Mouse (Mus musculus) limb, embryonic 10.5 days (tissue): ENCODE measurements around the gene Trim7. TPM values are rescaled to one million over a fixed set of nuclear protein-coding genes. Genes with fewer than 3 reads are reported as not detected.

Experiments used
- DNase-seq: peaks from one replicate; pipeline ENCODE4 v3.0.0-alpha.2; 2017; ENCODE audit warnings: low spot score
- H3K27ac ChIP-seq: fragments of 300-500 bp; sonication (generic); 2 replicates; pipeline ENCODE4 v1.5.1; 2016; ENCODE audit warnings: mild to moderate bottlenecking
- H3K27me3 ChIP-seq: fragments of 300-500 bp; sonication (generic); 2 replicates; pipeline ENCODE4 v1.6.1; 2016; ENCODE audit warnings: low read depth, mild to moderate bottlenecking; ENCODE audit not compliant: poor library complexity, severe bottlenecking
- H3K36me3 ChIP-seq: fragments of 300-500 bp; sonication (generic); 2 replicates; pipeline ENCODE4 v1.6.1; 2016; ENCODE audit warnings: mild to moderate bottlenecking, moderate library complexity
- H3K4me1 ChIP-seq: fragments of 300-500 bp; sonication (generic); 2 replicates; pipeline ENCODE4 v1.6.1; 2016
- H3K4me3 ChIP-seq: fragments of 300-500 bp; sonication (generic); 2 replicates; pipeline ENCODE4 v1.5.1; 2016; ENCODE audit warnings: mild to moderate bottlenecking, moderate library complexity
- H3K9me3 ChIP-seq: fragments of 300-500 bp; sonication (generic); replicated peaks from 2 replicates; pipeline ENCODE4 v1.6.1; 2016; ENCODE audit warnings: mild to moderate bottlenecking
- WGBS: fragments of 180-500 bp; shearing (Covaris S2); methylation state at CpG from one replicate; pipeline ENCODE4 v1.1.7; 2016; 5-methylcytosine and 5-hydroxymethylcytosine counted together
- polyA plus RNA-seq: library from polyadenylated mRNA; unstranded; fragments of >200 nt; fragmentation: Nextera tagmentation; extraction: Ambion mirVana; gene quantifications from 2 replicates; pipeline ENCODE4 v1.2.1, GENCODE M21; 2016

Gene Trim7
- polyA plus RNA-seq, 1 experiment from 2014 or later: 0.70 TPM

DNA sequence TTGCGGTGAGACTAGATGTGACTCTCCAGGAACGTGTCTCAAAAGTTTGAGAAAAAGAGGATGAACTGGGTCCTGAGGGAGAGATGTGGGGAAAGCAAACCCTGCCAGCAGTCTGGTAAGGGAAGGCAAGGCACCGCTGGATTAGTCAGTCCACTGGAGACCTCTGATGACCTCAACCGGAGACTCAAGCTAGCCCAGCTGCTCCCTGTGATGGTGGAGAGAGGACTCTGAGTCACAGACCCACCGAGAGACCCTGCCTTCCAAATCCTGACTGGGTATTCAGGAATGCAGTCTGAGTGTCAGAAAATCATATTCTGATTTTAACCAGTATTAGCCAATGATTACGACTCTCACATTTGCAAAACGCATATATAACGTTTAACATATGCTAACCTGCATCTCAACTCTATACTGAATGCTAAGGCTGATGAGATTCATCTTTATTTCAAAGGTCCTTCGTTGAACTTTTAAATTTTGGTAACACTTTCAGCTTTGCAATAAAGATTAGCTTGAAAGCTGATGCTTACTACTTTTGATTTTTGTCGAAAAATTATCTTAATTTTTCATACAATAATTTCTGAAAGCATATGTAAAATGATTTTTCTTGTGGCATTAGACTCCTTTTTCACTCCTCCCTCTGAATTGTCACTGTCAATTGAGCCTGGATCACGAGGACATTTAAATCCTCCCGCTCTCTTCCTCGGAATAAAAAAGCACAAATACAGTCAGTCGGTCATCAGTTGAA lies 3.0 kb upstream of the Trim7 start:
- DNase-seq: no peak
- Histone ChIP-seq H3K4me1 (peaks cover 14% of the 10 kb centered on the region), H3K27ac (no peak overlapping the region), H3K36me3 (no peaks in the 10 kb centered on the region), H3K27me3 (peaks cover 16% of the 10 kb centered on the region), H3K9me3 (no peaks in the 10 kb centered on the region), H3K4me3 (peak overlapping the region; percentile 52)
- 32% methylated on average over 14 of the region's 14 CpGs for WGBS

DNA sequence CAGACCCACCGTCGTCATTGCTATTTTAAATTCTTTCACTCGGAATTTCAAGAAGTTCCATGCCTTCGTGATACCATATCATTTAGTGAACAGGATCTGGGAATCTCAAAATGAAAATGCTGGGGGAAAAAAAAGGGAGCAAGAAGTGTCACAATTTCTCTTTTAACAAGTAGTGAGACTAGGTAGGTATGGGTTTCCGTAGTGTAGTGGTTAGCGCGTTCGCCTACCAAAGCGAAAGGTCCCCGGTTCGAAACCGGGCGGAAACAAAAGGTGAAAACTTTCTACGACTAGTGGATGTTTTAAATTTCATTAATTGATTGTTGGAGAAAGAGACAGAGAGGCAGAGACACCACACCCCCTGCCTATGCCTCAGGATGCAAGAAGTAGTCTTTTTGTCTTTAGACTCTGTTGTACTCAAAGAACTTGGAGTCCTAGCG lies 2.4 kb upstream of the Trim7 start:
- Histone ChIP-seq H3K36me3 (no peaks in the 10 kb centered on the region), H3K9me3 (no peaks in the 10 kb centered on the region), H3K4me1 (peaks cover 14% of the 10 kb centered on the region), H3K4me3 (peak overlapping the region; percentile 52), H3K27me3 (peaks cover 16% of the 10 kb centered on the region), H3K27ac (no peak overlapping the region)
- under 1% methylated on average over 15 of the region's 15 CpGs for WGBS
- DNase-seq: peak; percentile 76

DNA sequence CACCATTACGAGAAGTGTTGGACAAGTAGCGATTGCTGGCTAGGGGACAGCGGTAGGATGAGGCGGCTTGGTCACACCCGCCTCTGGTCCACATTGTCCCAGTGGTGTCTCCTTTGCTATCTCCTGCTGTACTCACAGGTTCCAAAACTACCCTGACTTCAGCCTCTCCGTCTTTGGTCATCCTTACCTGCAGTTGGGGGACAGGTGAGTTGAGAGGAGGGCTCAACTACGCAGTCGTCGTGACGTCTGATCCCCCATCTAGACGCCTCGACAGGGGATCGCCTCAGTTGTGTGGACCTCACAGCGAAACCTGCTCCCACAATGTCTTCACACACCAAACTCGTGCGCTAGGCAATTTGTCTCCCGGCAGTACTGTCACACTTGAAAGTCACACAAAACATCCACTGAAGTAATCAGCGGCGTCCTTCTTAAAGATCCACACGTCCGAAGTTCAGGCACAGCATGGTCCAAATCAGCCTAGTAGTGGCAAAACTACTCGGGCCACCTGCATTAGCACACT lies 1.6 kb upstream of the Trim7 start:
- H3K27ac ChIP-seq: no peak overlapping the region
- WGBS: 5% methylated on average over 22 of the region's 22 CpGs
- no peaks in the 10 kb centered on the region for H3K36me3 ChIP-seq
- H3K4me3 ChIP-seq: peak overlapping the region; percentile 52
- no peaks in the 10 kb centered on the region for H3K9me3 ChIP-seq
- peak; percentile 45 for DNase-seq
- H3K27me3 ChIP-seq: peaks cover 16% of the 10 kb centered on the region
- H3K4me1 ChIP-seq: peaks cover 14% of the 10 kb centered on the region

DNA sequence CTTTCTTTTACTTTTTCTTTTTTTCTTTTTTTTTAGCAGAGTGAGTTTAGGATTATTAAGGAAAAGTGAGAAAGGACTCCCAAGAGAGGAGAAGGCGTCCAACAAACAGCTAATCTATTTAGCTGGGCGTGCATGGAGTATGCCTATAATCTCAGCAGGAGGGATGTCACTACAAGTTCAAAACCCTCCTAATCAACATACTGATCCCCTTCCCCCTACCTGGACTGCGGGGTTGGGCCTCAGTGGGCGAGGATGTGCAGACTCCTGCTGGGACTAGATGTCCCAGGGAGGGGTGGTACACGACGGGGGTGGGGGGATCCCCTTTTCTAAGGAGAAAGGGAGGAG lies 784 bp downstream of the Trim7 start:
- Histone ChIP-seq H3K4me3 (peak overlapping the region; percentile 51), H3K4me1 (peaks cover 14% of the 10 kb centered on the region), H3K36me3 (no peaks in the 10 kb centered on the region), H3K27me3 (peaks cover 16% of the 10 kb centered on the region), H3K9me3 (no peaks in the 10 kb centered on the region), H3K27ac (peak overlapping the region; percentile 62; the same call in 1 of the 2 replicates)
- 4% methylated on average over 6 of the region's 6 CpGs for WGBS
- no peak for DNase-seq

DNA sequence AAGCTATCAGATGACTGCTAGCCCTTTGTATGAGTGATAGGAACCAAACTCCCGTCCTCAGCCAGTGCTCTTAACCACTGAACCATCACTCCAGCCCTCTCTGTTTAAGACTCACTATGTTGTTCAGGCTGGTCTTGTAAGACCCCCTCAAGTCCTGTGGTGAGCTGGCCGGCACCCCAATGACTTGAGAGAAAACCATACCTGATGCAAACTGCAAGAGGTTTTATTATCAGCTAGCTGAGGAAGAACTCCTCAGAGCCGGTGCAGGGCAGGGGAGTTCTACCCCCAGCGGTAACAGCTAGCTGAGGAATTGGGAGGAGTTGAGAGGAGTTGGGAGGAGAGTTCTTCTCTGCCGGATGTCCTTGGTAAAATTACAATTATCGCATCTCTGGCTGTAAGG lies 2.0 kb downstream of the Trim7 start:
- no peaks in the 10 kb centered on the region for H3K36me3 ChIP-seq
- H3K4me3 ChIP-seq: no peak overlapping the region
- peaks cover 16% of the 10 kb centered on the region for H3K27me3 ChIP-seq
- DNase-seq: no peak
- peaks cover 14% of the 10 kb centered on the region for H3K4me1 ChIP-seq
- no peak overlapping the region for H3K27ac ChIP-seq
- WGBS: 76% methylated on average over 6 of the region's 6 CpGs
- H3K9me3 ChIP-seq: no peaks in the 10 kb centered on the region

DNA sequence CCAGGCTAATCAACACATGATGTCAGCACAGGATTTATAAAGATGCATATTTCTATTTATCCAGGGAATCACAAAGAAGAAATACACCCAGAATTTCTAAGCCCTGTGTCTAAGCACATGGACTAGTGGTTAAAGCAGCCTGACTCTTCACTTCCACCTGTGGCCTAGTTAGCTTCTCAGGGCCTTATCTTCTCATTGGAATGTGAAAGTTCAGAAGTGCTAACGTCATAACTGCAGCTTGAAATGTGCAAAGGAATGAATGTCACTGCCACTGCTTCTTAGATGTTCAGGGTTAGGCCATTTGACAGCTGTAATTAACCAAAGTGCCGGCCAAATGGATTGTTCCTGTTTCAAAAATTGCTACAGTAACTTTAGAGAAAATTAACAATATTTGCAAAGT lies 4.3 kb downstream of the Trim7 start:
- no peak for DNase-seq
- Histone ChIP-seq H3K4me1 (peaks cover 9% of the 10 kb centered on the region), H3K27ac (no peak overlapping the region), H3K36me3 (no peaks in the 10 kb centered on the region), H3K9me3 (no peaks in the 10 kb centered on the region), H3K27me3 (peaks cover 3% of the 10 kb centered on the region; the same call in 1 of the 2 replicates), H3K4me3 (no peak overlapping the region)
- 72% methylated on average over 2 of the region's 2 CpGs for WGBS

DNA sequence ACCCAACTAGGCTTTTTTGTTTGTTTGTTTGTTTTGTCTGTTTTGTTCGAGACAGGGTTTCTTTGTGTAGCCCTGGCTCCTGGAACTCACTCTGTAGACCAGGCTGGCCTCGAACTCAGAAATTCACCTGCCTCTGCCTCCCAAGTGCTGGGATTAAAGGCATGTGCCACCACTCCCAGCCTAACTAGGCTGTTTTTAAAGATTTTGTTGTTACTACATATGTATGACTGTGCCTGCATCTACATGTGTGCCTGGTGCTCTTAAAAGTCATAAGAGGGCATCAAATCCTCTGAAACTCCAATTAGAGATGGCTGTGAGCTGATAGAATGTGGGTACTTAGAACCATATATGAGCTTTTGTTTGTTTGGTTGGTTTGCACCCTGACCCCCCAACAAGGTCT lies 5.3 kb downstream of the Trim7 start:
- H3K36me3 ChIP-seq: no peaks in the 10 kb centered on the region
- WGBS: 78% methylated on average over 2 of the region's 2 CpGs
- no peaks in the 10 kb centered on the region for H3K9me3 ChIP-seq
- H3K4me3 ChIP-seq: no peak overlapping the region
- DNase-seq: no peak
- peaks cover 13% of the 10 kb centered on the region for H3K27me3 ChIP-seq
- H3K4me1 ChIP-seq: peaks cover 9% of the 10 kb centered on the region
- H3K27ac ChIP-seq: no peak overlapping the region

DNA sequence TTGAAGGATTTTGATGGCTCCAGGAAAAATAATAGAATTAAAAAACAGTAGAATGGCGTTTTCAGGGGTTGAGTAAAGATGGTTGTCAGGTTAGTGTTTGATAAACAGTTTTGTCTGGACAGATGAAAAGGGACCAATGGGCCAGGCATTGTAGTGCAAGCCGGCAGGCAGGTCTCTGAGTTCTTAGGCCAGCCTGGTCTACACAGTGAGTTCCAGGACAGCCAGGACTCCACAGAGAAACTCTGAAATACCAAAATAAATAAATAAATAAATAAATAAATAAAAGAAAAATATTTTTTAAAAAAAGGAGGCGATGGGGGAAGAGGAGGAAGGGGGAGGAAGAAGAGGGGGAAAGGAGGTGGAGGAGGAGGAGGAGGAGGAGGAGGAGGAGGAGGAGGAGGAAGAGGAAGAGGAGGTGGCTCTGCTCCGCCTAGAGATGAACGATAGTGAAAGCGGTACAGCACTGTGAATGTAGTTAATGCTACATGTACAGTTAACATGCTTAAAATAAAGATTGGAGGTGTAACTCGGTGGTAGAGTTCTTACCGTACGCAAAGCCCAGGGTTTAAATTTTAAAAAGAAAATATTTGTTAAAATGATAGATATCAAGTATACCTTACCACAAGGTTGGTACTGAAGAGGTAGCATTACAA lies 7.3 kb downstream of the Trim7 start:
- peaks cover 21% of the 10 kb centered on the region for H3K4me1 ChIP-seq
- no peaks in the 10 kb centered on the region for H3K9me3 ChIP-seq

DNA sequence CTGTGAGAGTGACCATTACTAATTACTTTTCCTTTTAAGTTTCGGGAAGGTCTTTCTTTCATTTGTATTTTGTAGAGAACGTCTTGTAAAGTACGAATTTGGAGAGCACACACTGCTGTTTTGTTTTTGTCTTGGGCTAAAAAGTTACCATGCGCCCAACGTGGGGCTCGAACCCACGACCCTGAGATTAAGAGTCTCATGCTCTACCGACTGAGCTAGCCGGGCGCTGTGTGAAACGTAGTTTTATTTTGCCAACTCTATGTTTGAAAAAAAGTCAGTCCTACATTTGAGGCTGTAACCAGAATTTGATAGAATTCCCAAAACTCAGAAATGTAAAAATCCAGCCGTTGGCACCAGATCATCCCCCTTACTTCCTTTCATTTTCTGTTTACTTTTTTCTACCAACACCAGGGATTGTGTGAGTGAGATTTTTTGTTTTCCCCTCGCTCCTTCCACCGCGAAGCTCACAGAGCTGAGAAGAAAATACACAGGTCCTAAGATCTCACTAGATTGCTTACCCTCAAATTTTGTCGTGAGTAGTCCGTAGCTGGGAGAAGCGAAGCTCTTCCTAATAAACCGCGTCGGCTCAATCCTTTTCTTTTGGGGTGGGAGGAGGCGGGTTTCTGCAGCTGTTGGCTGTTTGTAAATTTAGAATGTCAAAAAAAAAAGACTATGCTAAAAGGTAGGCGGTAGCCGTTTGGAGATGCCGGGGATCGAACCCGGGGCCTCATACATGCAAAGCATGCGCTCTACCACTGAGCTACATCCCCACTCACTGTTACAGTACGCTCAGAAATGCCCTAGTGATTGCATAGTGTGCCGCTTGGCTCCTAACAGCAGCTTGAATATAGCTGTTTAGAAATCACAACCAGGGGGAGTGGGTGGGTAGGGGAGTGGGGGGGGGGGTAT lies 8.0 kb downstream of the Trim7 start:
- peaks cover 38% of the 10 kb centered on the region for H3K27me3 ChIP-seq
- DNase-seq: peak; percentile 89
- 0 out of 2 replicates have a peak overlapping the region, but pooled peaks have one; percentile 14 for H3K27ac ChIP-seq
- H3K36me3 ChIP-seq: no peaks in the 10 kb centered on the region
- peak overlapping the region; percentile 60 for H3K4me3 ChIP-seq
- WGBS: under 1% methylated on average over 30 of the region's 30 CpGs
- H3K4me1 ChIP-seq: peaks cover 26% of the 10 kb centered on the region
- H3K9me3 ChIP-seq: no peaks in the 10 kb centered on the region

More for the DNA sequence above, 7.3 kb downstream of the Trim7 start:
- Histone ChIP-seq H3K27ac (no peak overlapping the region), H3K36me3 (no peaks in the 10 kb centered on the region), H3K27me3 (peaks cover 30% of the 10 kb centered on the region), H3K4me3 (peak overlapping the region; percentile 60)
- no peak for DNase-seq
- 47% methylated on average over 8 of the region's 9 CpGs for WGBS

DNA sequence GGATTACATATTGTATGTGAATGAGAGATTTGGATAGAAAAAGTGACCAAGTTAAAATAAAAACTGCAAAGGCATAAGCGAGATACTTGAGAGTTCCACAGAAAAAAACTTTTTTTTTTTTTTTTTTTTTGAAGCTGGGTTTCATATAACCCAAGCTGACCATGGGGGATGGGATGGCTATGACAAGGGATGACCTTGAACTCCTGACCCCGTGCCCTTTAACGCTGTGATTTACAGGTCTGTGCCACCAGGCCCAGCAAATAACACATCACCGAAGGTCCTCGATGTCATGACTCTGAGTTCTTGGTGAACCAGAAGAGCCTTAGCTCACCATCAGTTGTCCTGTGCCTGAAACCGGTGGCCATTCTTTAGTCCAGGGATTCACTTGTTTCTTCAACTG lies 10.0 kb downstream of the Trim7 start:
- no peak overlapping the region for H3K4me3 ChIP-seq
- no peaks in the 10 kb centered on the region for H3K9me3 ChIP-seq
- peaks cover 54% of the 10 kb centered on the region for H3K27me3 ChIP-seq
- DNase-seq: no peak
- no peaks in the 10 kb centered on the region for H3K36me3 ChIP-seq
- no peak overlapping the region for H3K27ac ChIP-seq
- peaks cover 26% of the 10 kb centered on the region for H3K4me1 ChIP-seq
- WGBS: 65% methylated on average over 6 of the region's 6 CpGs

DNA sequence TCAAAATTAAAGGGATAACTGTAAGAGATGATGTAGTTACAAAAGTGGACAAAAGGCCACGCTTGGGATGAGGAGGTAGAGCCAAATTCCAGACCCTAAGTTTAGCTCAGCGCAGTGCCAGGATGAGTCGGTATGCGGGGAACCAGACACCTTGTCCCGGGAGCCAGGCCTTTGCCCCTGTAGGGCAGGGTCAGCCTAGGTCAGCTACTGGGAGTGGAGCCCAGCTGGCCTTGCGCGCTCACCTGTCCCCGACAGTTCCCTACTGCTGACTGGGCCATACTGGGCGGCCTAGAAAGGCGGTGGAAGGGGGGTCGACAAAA lies 11.0 kb downstream of the Trim7 start:
- H3K27me3 ChIP-seq: peaks cover 54% of the 10 kb centered on the region
- H3K27ac ChIP-seq: no peak overlapping the region
- H3K9me3 ChIP-seq: no peaks in the 10 kb centered on the region
- H3K4me3 ChIP-seq: peak overlapping the region; percentile 71
- DNase-seq: no peak
- H3K4me1 ChIP-seq: peaks cover 26% of the 10 kb centered on the region
- H3K36me3 ChIP-seq: no peaks in the 10 kb centered on the region
- WGBS: 6% methylated on average over 11 of the region's 11 CpGs

DNA sequence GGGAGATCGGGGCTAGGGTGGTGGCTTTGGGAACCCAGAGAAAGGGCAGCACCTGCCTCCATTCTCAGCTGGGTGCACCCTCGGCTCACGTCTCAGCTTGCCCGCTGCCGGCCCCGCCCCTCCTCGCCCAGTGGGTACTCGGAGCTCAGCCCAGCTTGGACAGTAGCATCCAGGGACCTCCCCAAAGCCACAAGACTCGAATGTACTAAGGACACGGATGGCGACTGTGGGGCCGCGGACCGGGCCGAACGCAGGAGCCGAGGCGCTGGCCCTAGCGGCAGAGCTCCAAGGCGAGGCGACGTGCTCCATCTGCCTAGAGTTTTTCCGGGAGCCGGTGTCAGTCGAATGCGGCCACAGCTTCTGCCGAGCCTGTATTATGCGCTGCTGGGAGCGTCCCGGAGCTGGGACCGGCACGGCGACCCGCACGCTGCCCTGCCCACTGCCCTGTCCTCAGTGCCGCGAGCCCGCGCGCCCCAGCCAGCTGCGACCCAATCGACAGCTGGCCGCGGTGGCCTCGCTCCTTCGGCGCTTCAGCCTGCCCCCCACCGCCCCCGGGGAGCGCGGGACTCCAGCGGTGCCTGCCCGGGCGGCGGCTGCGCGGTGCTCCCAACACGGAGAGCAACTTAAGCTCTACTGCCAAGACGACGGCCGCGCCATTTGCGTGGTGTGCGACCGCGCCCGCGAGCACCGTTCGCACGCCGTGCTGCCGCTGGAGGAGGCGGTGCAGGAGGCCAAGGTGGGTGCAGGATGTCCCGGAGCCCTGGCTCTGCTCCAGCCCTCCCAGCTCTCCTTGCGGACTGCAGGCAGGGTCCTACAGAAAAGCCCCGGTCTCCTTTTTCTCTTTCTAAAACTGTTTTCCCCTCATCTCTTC lies 11.6 kb downstream of the Trim7 start:
- H3K9me3 ChIP-seq: no peaks in the 10 kb centered on the region
- H3K36me3 ChIP-seq: no peaks in the 10 kb centered on the region
- H3K27me3 ChIP-seq: peaks cover 54% of the 10 kb centered on the region
- peaks cover 26% of the 10 kb centered on the region for H3K4me1 ChIP-seq
- no peak overlapping the region for H3K27ac ChIP-seq
- peak overlapping the region; percentile 71 for H3K4me3 ChIP-seq
- WGBS: under 1% methylated on average over 77 of the region's 77 CpGs
- DNase-seq: peak; percentile 66
